Mouse (Mus musculus) embryonic fibroblast, embryonic 13.5 days (primary cell): ENCODE measurements around the gene Nfib. TPM values are rescaled to one million over a fixed set of nuclear protein-coding genes. Genes with fewer than 3 reads are reported as not detected.

Experiments used
- H3K27ac ChIP-seq: 2 replicates; pipeline ENCODE4 v1.5.1; 2012; ENCODE audit warnings: low read length, control low read depth, inconsistent platforms; ENCODE audit not compliant: insufficient read depth
- H3K4me1 ChIP-seq: 2 replicates; pipeline ENCODE4 v1.6.1; 2011; ENCODE audit warnings: low read length; ENCODE audit not compliant: control insufficient read depth, insufficient read depth
- H3K4me3 ChIP-seq: 2 replicates; pipeline ENCODE4 v1.5.1; 2011; ENCODE audit warnings: mild to moderate bottlenecking, control low read depth, low read length; ENCODE audit not compliant: insufficient read depth
- CTCF ChIP-seq: IDR thresholded peaks from 2 replicates; pipeline ENCODE4 v1.5.1; 2011; ENCODE audit warnings: mild to moderate bottlenecking, control low read depth, low read length, moderate library complexity, borderline replicate concordance; ENCODE audit not compliant: insufficient read depth
- POLR2A ChIP-seq: IDR thresholded peaks from 2 replicates; pipeline ENCODE4 v1.6.1; 2011; ENCODE audit warnings: low read depth, mild to moderate bottlenecking, control low read depth, low read length, moderate library complexity
- polyA plus RNA-seq: library from polyadenylated mRNA; stranded (reverse); fragments of >200 nt; gene quantifications from 2 replicates; pipeline ENCODE4 v1.2.4, GENCODE M21; 2011; ENCODE audit warnings: low read depth; ENCODE audit not compliant: missing spikeins, insufficient read length

The Nfib gene
- polyA plus RNA-seq, 1 experiment, result 69.5 TPM

DNA sequence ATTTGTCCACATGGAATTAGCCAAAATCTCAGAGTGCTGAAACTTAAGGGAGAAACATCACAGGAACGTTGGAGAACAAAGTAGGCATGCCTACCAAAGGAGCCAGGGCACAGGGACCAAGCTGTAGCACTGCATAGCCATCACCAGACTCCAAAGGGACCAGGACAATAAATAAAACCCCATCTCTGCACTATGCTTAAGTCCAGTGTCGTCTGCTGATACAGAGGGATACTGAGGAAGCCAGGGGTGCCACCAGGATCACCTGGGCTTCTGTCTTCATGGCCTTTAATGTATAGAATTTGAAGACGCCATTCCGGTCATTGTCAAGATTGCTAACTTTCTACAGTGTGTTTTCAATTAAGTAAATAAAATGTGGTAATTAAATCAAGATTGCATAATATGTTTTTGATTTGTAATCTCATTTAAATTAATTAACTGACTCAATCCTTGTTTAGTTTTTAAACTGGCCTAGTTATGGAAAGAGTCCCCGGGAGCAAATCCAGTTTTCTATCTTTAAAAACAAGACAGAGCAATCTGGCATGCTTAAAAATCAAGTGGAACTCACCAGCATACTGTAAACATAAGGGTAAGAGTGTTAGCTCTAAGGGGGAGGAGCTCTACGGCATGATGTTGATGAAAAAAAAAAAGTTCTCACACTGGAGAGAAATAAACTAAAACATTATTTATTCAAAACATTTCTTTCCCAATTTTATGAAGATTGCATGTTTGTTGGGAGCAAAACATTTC, 313.7 kb downstream of the Nfib start:
- Histone ChIP-seq H3K27ac (no peak overlapping the region), H3K4me3 (no peak overlapping the region), H3K4me1 (peaks cover 3% of the 10 kb centered on the region)
- no peak for TF ChIP-seq POLR2A
- TF ChIP-seq CTCF, result no peak

DNA sequence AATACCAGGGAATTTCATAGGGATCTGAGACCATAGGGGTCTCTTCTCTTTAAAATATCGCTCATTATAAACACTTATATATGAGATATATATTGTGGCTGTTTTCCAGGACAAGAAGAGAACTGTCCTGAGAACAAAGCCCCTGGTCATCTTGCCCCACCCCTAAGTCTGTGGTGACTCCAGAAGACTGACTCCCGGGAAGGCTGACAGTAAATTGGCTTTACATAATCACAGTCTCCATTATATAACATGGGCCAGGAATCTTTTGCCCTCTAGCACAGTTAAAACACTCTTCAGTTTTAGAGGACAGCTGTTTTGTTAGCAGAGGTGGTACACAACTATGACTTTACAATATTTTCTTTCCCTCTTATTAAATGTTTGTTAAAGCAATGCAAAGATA, 315.0 kb downstream of the Nfib start:
- Histone ChIP-seq H3K4me3 (no peak overlapping the region), H3K27ac (no peak overlapping the region), H3K4me1 (peaks cover 7% of the 10 kb centered on the region)
- TF ChIP-seq POLR2A (no peak), CTCF (no peak)

DNA sequence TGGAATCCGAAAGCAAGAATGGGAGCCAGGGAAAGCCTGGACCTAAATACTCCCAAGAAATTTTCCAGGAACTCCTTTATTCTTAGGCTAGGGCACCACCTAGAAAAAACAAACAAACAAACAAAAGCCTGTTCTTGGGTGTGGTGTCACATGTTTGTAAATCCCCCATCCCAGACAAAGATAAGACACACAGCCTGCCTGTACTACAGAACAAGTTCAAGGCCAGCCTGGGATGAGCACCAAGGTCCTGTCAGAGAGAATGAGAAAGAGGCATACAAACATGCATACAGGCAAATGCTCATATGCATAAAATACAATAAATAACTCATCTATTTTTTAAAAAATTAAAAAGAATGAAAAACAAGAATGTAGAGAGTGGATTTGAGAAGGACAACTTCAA, 315.7 kb downstream of the Nfib start:
- no peak overlapping the region for H3K4me3 ChIP-seq
- TF ChIP-seq CTCF, result no peak
- no peak for TF ChIP-seq POLR2A
- peaks cover 7% of the 10 kb centered on the region for H3K4me1 ChIP-seq
- H3K27ac ChIP-seq, result no peak overlapping the region

DNA sequence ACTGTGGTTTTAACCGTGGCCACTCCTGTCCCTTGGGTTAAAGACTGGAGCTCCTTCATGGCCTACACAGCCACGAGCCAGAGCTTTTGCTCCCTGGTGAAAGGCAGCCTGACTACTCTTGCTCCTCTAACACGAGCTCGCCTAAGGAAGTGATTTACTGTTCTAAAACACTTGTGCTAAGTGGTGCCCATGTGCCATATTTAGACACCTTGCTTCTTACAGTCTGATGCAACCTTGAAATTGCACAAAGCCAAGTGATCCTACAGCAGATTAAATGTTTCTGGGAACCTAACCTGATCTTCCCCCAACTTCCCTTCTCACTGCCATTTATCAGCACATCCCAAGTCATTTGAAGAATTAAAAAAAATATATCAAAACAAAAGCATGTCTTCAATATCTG, 317.9 kb downstream of the Nfib start:
- peaks cover 7% of the 10 kb centered on the region for H3K4me1 ChIP-seq
- no peak overlapping the region for H3K27ac ChIP-seq
- no peak for TF ChIP-seq POLR2A
- TF ChIP-seq CTCF, result no peak
- no peak overlapping the region for H3K4me3 ChIP-seq

DNA sequence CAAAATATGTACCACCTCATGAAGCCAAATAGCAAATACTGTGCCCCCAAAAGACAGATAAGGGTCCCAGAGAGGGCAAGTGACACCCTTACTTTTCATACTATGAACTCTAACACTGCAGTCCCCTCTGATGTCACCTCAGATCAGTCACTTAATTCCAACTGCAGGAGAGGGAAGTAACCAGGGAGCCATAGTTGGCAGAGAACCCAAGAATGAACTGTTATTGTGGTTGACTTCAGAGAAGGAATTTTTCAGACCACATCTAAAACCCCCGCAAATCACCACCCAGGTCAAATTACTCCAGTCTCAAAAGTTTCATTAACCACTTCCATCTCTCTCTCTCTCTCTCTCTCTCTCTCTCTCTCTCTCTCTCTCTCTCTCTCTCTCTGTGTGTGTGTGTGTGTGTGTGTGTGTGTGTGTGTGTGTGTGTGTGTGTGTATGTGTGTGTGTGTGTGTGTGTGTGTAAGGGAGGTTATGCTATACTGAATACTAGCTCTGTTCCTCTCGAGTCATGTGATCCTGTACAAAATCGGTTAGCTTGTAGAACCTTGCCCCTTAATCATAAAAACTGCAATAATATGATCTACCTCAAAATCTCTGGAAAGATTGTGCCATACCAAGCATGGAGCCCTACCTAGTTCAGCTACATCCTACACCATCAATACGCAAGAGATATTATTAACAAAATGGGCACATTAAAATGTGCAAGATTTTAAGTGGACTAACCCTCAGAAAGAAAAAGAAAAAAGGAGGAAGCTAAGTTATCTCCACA, 319.1 kb downstream of the Nfib start:
- no peak for TF ChIP-seq POLR2A
- no peak for TF ChIP-seq CTCF
- Histone ChIP-seq H3K4me3 (no peak overlapping the region), H3K4me1 (peaks cover 7% of the 10 kb centered on the region), H3K27ac (no peak overlapping the region)

DNA sequence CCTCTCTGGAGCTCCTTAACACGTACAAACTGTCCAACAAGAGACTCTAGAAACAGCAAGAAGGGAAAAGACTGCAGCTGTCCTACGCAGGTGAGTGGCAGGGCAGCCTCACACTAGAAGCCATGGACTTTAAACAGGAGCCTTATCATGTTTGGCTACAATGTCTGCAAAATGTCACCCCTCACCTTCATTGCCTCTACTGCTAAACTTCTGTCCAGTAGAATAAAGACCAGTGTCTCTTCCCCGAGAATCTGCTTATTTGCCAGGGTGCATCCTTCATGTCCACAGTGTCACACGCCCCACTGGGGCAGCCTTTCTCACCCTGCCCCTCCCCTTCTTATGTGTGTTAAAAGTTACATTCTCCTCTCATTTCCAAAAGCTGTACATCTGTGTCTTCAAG, 319.9 kb downstream of the Nfib start:
- TF ChIP-seq CTCF (no peak), POLR2A (no peak)

DNA sequence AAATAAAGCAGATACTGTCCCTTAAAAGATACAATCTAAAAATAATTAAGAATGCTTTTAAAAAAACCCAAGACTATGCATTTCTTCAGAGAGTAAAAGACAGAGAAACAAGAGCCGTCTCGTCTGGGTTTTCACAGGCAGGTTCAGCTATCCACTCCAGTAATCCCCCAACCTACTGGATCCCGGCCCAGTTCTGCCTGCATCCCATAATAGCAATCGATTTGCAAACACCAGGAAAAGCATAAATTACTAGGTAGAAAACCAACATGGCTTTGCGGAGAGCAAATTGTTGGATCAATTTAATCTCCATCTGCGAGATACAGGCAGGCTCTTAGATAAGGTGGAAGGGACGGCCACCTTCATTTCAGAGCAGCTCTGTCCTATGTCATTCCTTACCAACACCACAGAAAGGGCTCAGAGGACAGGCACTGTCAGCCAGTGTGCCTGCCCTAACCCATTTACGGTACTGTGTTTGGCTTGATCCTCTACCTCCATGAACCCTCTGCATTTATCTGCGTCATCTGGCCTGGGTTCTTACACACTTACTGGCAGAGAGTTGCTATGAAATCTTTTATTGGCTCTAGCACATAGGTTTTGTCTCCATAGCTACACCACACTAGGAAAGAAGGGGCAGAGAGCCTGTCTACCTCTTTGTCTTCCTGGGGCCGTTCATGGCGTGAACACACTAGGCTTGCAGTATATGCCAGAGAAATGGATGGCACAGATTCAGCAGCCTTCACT, 321.4 kb downstream of the Nfib start:
- Histone ChIP-seq H3K27ac (no peak overlapping the region), H3K4me3 (no peak overlapping the region), H3K4me1 (peaks cover 7% of the 10 kb centered on the region)
- TF ChIP-seq CTCF (no peak), POLR2A (no peak)

More for the DNA sequence above, 319.9 kb downstream of the Nfib start:
- no peak overlapping the region for H3K27ac ChIP-seq
- peaks cover 7% of the 10 kb centered on the region for H3K4me1 ChIP-seq
- H3K4me3 ChIP-seq, result no peak overlapping the region

DNA sequence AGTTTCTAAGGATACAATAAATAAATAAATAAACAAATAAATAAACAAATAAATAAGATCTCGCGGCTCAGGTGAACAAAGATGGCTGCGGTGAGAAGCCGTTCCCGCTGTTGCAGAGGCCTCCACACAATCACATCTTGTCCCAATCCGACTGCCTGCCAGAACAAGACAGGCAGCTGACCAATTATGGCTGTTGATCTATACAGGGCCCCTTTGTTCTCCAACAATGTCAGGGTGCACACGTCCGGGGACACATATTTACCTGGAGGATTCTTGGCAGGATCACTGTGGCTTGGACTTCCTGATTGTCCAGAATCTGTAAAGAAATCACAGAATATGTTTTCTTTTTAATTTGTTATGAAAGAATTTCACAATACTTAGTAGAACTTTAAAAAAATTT, 322.2 kb downstream of the Nfib start:
- Histone ChIP-seq H3K4me3 (no peak overlapping the region), H3K27ac (no peak overlapping the region), H3K4me1 (peaks cover 7% of the 10 kb centered on the region)
- no peak for TF ChIP-seq POLR2A
- TF ChIP-seq CTCF, result no peak

DNA sequence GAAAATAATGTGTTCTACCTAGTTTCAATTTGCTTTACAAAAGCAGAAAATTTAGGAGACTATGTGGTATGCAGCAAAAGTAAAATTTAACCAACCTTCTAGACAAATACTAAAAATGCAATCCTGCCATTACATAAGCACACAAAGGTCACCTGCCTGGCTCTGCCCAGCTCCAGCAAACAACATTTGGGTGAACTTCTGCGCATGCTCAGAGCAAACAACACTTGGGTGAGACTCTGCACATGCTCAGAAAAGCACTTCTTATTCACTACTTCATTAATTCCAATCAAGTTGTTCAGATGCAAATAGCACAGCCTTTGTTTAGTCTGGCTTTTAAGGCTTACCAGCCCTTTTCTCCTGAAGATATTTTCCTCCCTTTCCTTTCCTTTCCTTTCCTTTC, 323.8 kb downstream of the Nfib start:
- TF ChIP-seq POLR2A (no peak), CTCF (no peak)
- Histone ChIP-seq H3K4me1 (peaks cover 5% of the 10 kb centered on the region), H3K4me3 (no peak overlapping the region), H3K27ac (no peak overlapping the region)
